Mouse (Mus musculus): ENCODE data around the gene Sv2a. TPM values are rescaled to one million over a fixed set of nuclear protein-coding genes. Genes with fewer than 3 reads are reported as not detected.
A peak's percentile ranks its signal among the peaks of the same experiment; 100 is the strongest.
"Not testable (repeated sequence)": the region's sequence is repeated elsewhere in the genome, so short reads cannot be mapped to it uniquely, and the experiment has no call there.

Sv2a gene
- polyA plus RNA-seq, 1 experiment from 2014 or later = 44.9 TPM

- H3K27ac ChIP-seq = no peak overlapping the region
- no peak overlapping the region for H3K9ac ChIP-seq
- WGBS = 76% methylated on average over 2 of the region's 2 CpGs
- no peak overlapping the region for H3K4me2 ChIP-seq (replicated peaks)
- H3K36me3 ChIP-seq = peaks cover 6% of the 10 kb centered on the region; the same call in 1 of the 2 replicates
- H3K9me3 ChIP-seq (replicated peaks) = no peaks in the 10 kb centered on the region
- no peak overlapping the region for H3K4me3 ChIP-seq
- H3K27me3 ChIP-seq = peaks cover 5% of the 10 kb centered on the region; the same call in 1 of the 2 replicates
- no peak for ATAC-seq (ENCODE audit: low FRiP score)
- H3K4me1 ChIP-seq = peaks cover 15% of the 10 kb centered on the region
Measured at GRCm38 (mm10) chr3:96199731-96200130, 18.8 kb downstream of the Sv2a start.

- Histone ChIP-seq H3K4me1 (no peaks in the 10 kb centered on the region), H3K27ac (no peak overlapping the region), H3K4me3 (no peak overlapping the region), H3K9ac (no peak overlapping the region), H3K27me3 (peaks cover 5% of the 10 kb centered on the region; the same call in 1 of the 2 replicates), H3K4me2 (replicated peaks) (no peak overlapping the region), H3K9me3 (replicated peaks) (no peaks in the 10 kb centered on the region), H3K36me3 (no peaks in the 10 kb centered on the region)
- no peak for ATAC-seq (ENCODE audit: low FRiP score)
- 85% methylated on average over 3 of the region's 3 CpGs for WGBS
Measured at GRCm38 (mm10) chr3:96207819-96208218, 26.9 kb downstream of the Sv2a start.

GRCm38 (mm10) chr3:96209242-96209641, 28.3 kb downstream of the Sv2a start:
- WGBS = 28% methylated on average over 15 of the region's 15 CpGs
- H3K36me3 ChIP-seq = no peaks in the 10 kb centered on the region
- no peak overlapping the region for H3K4me2 ChIP-seq (replicated peaks)
- no peak overlapping the region for H3K27ac ChIP-seq
- ATAC-seq (ENCODE audit: low FRiP score) = no peak
- no peak overlapping the region for H3K9ac ChIP-seq
- H3K4me1 ChIP-seq = no peaks in the 10 kb centered on the region
- no peaks in the 10 kb centered on the region for H3K9me3 ChIP-seq (replicated peaks)
- no peak overlapping the region for H3K4me3 ChIP-seq
- peaks cover 7% of the 10 kb centered on the region; the same call in 1 of the 2 replicates for H3K27me3 ChIP-seq

- Histone ChIP-seq H3K36me3 (no peaks in the 10 kb centered on the region), H3K9me3 (replicated peaks) (no peaks in the 10 kb centered on the region), H3K4me3 (peak overlapping the region; percentile 61), H3K4me1 (peaks cover 22% of the 10 kb centered on the region), H3K27ac (peak overlapping the region; percentile 98), H3K4me2 (replicated peaks) (peak overlapping the region; percentile 87), H3K27me3 (no peaks in the 10 kb centered on the region), H3K9ac (peak overlapping the region; percentile 79)
- peak; percentile 62 for ATAC-seq (ENCODE audit: low FRiP score)
- WGBS = under 1% methylated on average over 12 of the region's 12 CpGs
Measured at GRCm38 (mm10) chr3:96219191-96219641, 38.3 kb downstream of the Sv2a start.

- Histone ChIP-seq H3K4me2 (replicated peaks) (peak within 1 kb of the TSS; percentile 87), H3K9ac (peak within 1 kb of the TSS; percentile 79), H3K27ac (peak within 1 kb of the TSS; percentile 98), H3K27me3 (no peaks in the 10 kb centered on the region), H3K36me3 (no peaks in the 10 kb centered on the region), H3K4me3 (peak within 1 kb of the TSS; percentile 61), H3K9me3 (replicated peaks) (no peaks in the 10 kb centered on the region), H3K4me1 (peaks cover 23% of the 10 kb centered on the region)
- WGBS = under 1% methylated on average over 37 of the region's 37 CpGs
- peak; percentile 93 for ATAC-seq (ENCODE audit: low FRiP score)
Measured at GRCm38 (mm10) chr3:96219661-96220130, 38.7 kb downstream of the Sv2a start, which contains the start of the genes Bola1 and Hist2h2ab. Gene Bola1 (minus strand): TSS chr3:96219709. Gene Hist2h2ab (plus strand): TSS chr3:96219865.

GRCm38 (mm10) chr3:96220131-96220764, 39.3 kb downstream of the Sv2a start:
- peak overlapping the region; percentile 61 for H3K4me3 ChIP-seq
- peaks cover 23% of the 10 kb centered on the region for H3K4me1 ChIP-seq
- under 1% methylated on average over 42 of the region's 47 CpGs for WGBS

GRCm38 (mm10) chr3:96220765-96221639, 40.1 kb downstream of the Sv2a start, which contains the start of the genes Hist2h2ac and Hist2h2be:
Gene Hist2h2ac (minus strand): TSS chr3:96220880.
Gene Hist2h2be (plus strand): TSS chr3:96221119.
- peaks cover 24% of the 10 kb centered on the region for H3K4me1 ChIP-seq

More at GRCm38 (mm10) chr3:96220131-96220764, 39.3 kb downstream of the Sv2a start:
- peak overlapping the region; percentile 98 for H3K27ac ChIP-seq
- peak; percentile 30 for ATAC-seq (ENCODE audit: low FRiP score)
- H3K36me3 ChIP-seq; H3K27me3 ChIP-seq; H3K9me3 ChIP-seq (replicated peaks): not testable (repeated sequence)
- peak overlapping the region; percentile 87 for H3K4me2 ChIP-seq (replicated peaks)
- peak overlapping the region; percentile 79 for H3K9ac ChIP-seq

GRCm38 (mm10) chr3:96221640-96222038, 40.7 kb downstream of the Sv2a start:
- Histone ChIP-seq H3K4me2 (replicated peaks) (peak overlapping the region; percentile 87), H3K4me1 (peaks cover 26% of the 10 kb centered on the region), H3K9ac (peak overlapping the region; percentile 79), H3K27me3 (no peaks in the 10 kb centered on the region), H3K36me3 (no peaks in the 10 kb centered on the region), H3K4me3 (peak overlapping the region; percentile 61), H3K9me3 (replicated peaks) (no peaks in the 10 kb centered on the region), H3K27ac (peak overlapping the region; percentile 98)
- ATAC-seq (ENCODE audit: low FRiP score) = no peak
- WGBS = 18% methylated on average over 9 of the region's 9 CpGs

More at GRCm38 (mm10) chr3:96220765-96221639, 40.1 kb downstream of the Sv2a start, which contains the start of the genes Hist2h2ac and Hist2h2be:
- Histone ChIP-seq H3K27ac (peak within 1 kb of the TSS; percentile 98), H3K4me3 (peak within 1 kb of the TSS; percentile 61), H3K9ac (peak within 1 kb of the TSS; percentile 79), H3K27me3 (no peaks in the 10 kb centered on the region), H3K4me2 (replicated peaks) (peak within 1 kb of the TSS; percentile 87), H3K9me3 (replicated peaks) (no peaks in the 10 kb centered on the region), H3K36me3 (no peaks in the 10 kb centered on the region)
- WGBS = under 1% methylated on average over 43 of the region's 43 CpGs
- peak; percentile 73 for ATAC-seq (ENCODE audit: low FRiP score)

- Histone ChIP-seq H3K4me1 (peaks cover 32% of the 10 kb centered on the region), H3K27ac (no peak overlapping the region), H3K27me3 (no peaks in the 10 kb centered on the region), H3K4me2 (replicated peaks) (no peak overlapping the region; the same call in 1 of the 2 replicates), H3K9me3 (replicated peaks) (no peaks in the 10 kb centered on the region), H3K4me3 (no peak overlapping the region), H3K9ac (no peak overlapping the region), H3K36me3 (no peaks in the 10 kb centered on the region)
- no peak for ATAC-seq (ENCODE audit: low FRiP score)
- 90% methylated on average over 4 of the region's 4 CpGs for WGBS
Measured at GRCm38 (mm10) chr3:96222774-96223173, 41.8 kb downstream of the Sv2a start.

GRCm38 (mm10) chr3:96225421-96225820, 44.5 kb downstream of the Sv2a start:
- Histone ChIP-seq H3K27ac (no peak overlapping the region), H3K27me3 (no peaks in the 10 kb centered on the region), H3K36me3 (no peaks in the 10 kb centered on the region), H3K9me3 (replicated peaks) (no peaks in the 10 kb centered on the region), H3K9ac (no peak overlapping the region), H3K4me2 (replicated peaks) (no peak overlapping the region), H3K4me3 (no peak overlapping the region), H3K4me1 (peaks cover 27% of the 10 kb centered on the region)
- 27% methylated on average over 2 of the region's 2 CpGs for WGBS
- no peak for ATAC-seq (ENCODE audit: low FRiP score)

GRCm38 (mm10) chr3:96226695-96227648, 46.0 kb downstream of the Sv2a start:
- Histone ChIP-seq H3K9ac (no peak overlapping the region), H3K4me2 (replicated peaks) (no peak overlapping the region), H3K4me3 (no peak overlapping the region), H3K9me3 (replicated peaks) (no peaks in the 10 kb centered on the region), H3K4me1 (peaks cover 17% of the 10 kb centered on the region), H3K36me3 (no peaks in the 10 kb centered on the region), H3K27me3 (no peaks in the 10 kb centered on the region), H3K27ac (no peak overlapping the region)
- no peak for ATAC-seq (ENCODE audit: low FRiP score)
- 73% methylated on average over 8 of the region's 8 CpGs for WGBS

All from hindbrain, embryonic 12.5 days (tissue).